Mouse (Mus musculus) kidney, adult 18-20 months (tissue): ENCODE measurements around the gene Trak1.

Experiments used
- DNase-seq: peaks from one replicate; pipeline ENCODE4 v3.0.0; 2021

Trak1 gene

DNA sequence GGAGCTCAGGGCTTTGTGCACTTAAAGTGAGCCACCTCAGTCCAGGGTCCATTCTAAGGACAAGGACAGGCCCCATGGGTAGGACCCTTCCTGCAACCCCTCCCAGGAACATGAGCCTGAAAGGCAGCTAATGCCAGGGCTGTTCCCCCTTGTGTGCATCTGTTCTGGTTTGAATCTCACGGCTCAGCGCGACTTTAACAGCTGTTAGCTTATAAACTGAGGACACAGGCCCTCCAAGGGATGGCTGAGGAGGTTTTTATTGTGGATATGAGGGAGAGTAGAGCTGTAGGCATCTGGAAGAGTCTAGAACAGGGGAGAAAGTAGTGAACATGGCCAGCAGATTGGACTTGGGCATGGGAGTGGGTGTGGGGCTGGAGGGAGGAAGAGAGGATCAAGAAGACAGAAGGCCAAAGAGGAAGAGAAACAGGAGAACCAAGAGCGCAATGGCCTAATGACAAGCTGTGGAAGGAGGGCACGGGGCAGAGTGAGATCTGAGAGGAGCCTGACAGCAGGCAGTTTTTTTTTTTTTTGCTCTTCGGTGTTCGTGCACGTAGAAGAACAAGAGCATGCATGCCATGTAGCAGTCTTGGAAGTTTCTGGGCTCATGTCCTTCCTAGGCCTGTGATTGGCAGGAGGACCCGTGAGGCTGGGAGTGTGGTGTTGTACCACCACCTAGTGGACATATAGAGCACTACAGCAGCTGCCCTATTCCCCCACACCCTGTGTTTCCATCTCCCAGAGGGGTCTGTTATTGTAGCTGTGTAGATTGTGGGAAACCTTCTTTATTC is 77.0 kb downstream of the Trak1 start:
- peak; percentile 64 for DNase-seq

DNA sequence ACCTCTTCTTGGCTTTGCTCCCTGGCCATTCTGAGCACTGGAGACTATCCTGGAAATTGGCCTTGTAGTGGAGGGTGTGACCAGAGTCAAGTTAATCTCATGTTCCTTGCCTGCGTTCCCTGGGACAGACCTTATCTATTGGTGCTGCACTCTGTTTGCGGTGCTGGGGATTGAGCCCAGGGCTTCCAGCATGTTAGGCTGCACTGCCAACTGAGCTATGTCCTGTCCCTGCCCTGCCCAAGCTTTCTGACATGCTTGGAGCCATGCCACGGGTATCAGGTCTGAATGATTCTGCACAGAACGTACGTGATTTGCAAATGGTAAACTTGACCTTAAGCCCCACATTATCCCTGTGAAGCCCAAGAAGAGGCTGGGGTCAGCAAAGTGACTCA is 77.6 kb downstream of the Trak1 start:
- no peak for DNase-seq

DNA sequence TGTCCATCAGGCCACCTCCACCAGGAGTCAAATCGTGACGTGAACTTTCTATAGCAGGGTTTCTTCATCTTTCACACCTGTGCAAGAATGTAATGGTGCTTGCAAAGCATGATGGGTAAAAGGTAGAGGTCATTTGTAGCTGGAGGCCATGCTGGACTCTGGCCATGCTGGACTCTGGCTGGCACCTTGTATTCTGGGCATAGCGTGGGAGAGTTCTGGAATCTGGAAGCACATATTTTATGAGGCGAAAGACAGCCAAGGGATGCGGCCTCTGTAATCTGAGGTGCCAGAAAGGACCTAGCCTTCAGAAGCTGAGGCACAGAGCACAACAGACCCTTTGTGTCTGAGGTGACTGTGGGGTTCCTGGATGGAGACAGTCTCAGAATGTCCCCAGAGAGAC is 78.8 kb downstream of the Trak1 start:
- peak; percentile 83 for DNase-seq

DNA sequence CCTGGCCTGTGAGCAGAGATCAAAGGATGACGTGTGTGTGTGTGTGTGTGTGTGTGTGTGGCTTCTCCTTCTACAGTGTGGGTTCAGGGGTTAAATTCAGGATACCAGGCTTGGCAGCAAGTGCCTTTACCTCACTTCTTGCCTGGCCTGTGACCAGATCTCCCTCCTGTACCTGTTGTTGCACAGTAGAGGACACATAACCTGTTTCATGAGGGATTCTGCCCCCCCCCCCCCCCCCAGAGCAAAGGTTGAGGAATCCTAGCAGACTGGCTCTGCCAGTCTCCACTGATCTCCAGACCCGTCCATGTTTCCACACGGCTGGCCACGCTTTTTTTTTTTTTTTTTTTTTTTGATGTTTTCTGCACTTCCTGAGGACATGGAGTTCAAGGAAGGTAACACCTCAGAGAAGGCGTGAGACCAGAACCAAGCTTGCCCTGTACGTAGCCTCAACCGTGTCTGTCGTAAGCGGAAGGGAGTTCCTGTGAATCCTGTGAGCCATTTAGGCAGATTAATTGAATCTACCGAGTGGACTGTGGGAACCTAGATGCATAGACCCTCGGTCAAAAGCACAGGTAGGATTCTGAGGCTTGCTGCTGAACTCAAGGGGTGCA is 83.1 kb downstream of the Trak1 start:
- peak; percentile 54 for DNase-seq

DNA sequence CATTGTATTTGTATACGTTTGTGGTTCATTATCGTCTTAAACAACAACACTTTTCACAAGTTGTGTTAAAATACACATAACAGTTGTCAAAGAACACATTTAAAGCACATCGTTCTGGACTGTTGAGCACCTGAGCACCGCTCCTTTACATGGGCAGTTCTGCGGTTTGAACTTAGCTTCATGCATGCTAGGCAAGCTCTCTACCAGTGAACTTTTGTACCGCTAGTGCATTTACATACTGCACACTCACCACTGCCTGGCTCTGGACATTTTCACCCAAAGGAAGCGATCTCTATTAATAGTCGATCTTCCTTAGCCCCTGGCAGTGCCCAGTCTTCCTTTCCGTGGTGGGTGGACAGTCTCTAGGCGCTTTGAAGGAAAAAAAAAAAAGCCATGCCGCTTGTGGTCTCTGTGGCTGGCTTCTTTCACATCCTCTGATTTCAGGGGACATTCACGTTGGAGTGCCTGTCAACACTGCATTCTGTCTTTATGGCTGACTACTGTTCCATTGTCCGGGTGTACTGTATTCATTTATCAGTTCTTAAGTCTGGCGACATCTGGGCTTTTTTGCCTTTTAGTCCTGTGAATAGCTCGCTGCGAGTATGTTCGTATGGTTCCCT is 84.5 kb downstream of the Trak1 start:
- no peak for DNase-seq

DNA sequence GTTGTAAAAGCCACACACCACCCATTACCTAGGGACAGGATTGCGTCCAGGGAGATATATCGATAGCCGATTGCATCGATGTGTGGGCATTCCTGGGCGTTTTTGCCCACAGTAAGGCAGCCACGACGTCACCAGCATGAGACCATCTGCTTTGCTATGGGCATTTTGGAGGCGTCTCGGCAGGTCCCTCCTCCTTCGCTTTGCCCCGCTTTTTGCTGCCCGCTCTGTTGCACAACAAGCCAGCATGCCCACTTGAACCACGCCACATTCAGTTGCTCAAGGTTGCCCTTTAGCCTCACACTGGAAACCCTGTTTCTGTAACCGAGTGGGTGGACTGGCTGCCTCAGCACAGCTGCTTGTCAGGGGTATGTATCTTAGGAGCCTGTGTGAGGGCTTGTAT is 85.3 kb downstream of the Trak1 start:
- DNase-seq: peak; percentile 68

DNA sequence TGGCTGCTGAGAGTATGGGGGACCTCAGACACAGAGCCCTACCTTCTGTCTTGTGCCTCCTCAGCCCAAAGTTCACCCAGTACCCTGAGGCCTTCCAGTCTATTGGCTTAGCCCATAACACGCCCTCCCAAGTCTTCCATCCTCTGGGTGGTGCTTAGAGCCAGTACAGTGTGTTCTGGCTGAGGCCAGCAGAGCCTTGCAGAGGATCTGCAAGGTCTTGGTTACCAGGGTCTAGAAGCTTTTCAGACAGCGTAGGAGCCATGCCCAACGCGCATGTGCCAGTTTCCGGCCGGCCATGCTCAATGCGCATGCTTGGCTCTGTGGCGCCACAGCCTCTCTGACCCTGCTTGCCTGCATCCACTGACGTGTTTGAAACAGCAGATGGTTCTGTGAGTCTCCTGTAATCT is 85.9 kb downstream of the Trak1 start:
- peak; percentile 73 for DNase-seq

DNA sequence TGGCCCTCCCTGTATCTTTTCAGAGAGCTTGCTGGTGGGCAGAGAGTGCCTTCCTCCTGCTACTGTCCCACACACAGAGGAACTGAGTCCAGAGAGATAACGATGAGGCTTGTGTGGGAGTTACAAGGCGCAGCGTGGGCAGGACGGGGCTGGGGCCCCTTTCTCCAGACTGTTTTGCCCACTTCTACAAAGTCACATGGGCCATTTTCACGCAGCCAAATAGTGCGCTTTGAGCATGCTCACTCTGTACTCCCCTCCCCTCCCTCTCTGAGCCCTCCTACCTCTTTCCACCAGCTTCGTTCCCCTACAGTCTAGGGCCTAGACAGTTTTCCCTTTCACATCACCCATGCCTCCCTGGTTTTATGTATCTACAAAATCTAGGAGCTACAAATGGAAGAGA is 87.3 kb downstream of the Trak1 start:
- DNase-seq: no peak

DNA sequence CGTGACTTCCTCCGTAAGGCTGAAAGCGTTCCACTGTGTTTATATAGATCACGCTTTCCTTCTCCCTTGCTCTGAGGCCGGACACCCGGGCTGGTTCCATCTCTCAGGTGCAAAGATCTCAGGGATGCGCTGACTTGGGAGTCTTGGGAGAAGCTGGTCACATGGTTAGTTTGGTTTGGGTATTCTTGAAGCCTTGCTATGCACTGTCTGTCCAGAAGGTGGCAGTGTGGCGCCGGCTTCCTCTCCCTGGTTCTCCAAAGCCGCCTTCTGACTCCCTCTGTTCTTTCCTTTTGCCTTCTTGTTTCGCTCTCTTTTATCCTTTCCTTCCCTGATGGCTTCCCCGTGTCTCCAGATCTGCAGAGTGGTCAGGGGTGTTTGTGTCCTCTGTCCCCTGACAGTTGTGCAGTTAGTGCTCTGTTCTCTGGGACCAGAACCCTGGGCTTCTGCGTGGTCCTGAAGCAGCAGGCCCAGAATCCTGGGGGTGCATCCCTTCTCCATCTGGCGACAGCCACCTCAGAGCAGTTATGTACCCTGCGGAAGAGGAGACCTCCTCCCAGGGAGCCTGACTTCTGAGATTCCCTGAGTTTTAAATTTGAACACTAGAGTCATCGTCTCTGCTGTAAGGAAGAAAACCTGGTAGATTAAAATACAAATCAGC is 87.9 kb downstream of the Trak1 start:
- peak; percentile 89 for DNase-seq

DNA sequence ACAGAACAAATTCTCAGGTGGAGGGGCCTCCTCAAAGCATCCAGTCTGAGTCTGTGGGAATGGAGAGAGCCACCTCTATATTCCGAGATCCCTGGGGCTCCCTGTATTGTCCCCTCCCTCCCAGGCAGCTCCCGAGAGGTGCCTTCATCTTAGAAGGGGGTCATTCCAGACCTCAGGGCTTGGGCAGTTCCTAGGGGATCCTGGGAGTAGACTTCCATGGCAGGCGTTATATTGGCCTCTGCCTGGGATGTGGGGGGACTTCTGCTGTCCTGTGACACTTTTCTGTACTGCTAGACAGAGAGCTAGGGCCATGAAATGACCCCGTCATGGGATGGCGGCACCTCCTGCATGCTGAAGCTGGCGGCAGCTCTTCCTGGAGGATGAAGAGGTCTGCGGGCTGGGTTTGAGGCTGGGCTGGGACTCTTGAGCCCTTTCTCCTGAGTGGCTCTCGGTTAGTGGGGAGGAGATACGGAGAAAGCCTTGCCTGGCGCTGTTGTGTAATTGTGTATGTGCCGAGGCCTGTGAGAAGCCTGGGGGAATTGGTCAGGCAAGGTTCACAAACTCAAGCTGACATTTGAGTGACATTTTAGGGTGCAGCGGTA is 88.5 kb downstream of the Trak1 start:
- no peak for DNase-seq

DNA sequence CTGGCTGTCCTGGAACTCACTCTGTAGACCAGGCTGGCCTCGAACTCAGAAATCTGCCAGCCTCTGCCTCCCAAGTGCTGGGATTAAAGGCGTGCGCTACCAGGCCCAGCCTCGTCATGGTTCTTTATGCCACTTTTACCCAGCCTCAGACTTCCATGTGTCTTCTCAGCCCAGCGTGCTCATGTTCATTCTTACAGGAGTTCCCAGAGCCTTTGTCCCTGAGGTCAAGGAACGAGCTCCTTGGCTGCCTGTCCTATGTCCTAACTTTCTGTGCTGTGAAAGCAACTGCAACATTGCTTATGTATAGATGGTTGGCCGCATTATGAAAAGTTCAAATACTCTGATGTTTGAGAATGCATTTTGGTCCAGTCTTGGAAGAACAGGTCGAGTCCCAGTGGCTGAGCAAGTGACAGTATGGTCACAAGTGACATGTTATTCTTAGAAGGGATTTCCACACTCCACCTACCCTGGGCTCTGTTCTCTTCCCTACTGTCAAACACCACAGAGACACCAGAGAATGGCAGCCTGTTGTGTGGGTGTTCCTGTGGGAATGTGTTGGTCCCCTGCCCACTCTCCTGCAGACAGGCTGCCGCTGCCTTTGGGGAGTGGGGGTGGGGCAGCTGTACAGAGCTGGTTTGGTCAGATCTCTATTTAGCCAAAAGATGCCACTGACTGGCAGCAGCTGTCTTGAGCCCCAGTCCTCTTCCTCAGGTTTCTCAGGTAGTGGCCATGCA is 90.4 kb downstream of the Trak1 start:
- DNase-seq: no peak

DNA sequence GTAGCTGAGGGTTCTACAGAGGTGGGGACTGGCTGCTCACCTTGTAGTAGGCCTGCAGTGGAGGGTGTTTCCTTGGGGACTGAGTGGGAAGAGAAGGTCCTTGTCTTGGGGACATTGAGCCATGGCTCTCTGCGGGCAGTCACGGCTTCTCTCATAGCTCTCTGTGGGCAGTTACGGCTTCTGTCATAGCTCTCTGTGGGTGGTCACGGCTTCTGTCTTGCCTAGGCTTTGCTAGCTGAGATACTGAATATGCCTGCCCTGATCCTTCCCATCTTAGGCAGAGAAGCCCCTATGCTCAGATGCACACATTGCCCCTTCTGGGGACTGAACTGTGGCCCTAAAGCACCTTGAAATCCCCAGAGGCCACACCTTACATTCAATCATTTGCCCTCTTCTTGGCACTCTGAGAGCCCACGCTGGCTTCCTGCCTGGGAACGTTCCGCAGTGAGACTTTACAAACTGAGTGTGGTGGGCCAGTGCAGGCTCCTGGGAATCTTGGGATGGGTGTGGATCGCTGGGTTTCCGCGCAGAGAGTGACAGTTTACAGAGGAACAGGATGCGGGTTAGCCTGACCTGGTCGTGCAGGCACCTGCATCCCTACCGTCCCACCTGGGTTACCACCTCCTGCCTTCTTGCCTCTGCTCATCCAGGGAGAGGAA is 91.1 kb downstream of the Trak1 start:
- no peak for DNase-seq

DNA sequence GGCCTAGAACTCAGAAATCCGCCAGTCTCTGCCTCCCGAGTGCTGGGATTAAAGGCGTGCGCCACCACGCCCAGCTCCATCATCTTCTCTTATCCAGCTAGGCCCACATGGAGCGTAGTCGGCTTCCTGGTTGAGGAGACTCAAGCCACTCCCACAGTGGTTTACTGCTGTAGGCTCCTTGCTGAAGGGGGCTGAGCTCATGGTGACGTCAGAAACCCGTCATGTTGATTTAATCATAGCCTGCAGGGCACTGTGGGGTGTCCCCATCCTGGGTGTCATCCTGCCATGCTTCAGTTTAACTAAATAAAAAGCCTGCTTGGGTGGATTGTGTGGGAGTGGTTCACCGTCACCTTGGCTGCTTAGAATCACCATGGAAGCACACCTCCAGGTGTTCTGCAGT is 92.0 kb downstream of the Trak1 start:
- no peak for DNase-seq

DNA sequence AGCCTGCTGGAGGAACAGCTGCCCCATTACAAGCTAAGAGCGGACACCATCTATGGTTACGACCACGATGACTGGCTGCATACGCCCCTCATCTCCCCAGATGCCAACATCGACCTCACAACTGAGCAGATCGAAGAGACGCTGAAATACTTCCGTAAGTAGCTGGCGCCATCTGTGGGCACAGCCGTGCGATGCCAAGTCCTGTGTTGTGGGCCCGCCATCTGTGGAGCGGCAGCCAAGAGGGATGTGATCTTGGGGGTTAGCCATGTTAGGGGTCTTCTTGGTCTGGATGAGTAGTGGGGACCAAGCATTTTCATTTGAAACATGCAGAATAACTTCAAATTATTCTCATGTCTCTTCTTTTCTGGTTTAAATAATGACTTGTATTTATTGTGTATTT is 94.6 kb downstream of the Trak1 start:
- DNase-seq: no peak

DNA sequence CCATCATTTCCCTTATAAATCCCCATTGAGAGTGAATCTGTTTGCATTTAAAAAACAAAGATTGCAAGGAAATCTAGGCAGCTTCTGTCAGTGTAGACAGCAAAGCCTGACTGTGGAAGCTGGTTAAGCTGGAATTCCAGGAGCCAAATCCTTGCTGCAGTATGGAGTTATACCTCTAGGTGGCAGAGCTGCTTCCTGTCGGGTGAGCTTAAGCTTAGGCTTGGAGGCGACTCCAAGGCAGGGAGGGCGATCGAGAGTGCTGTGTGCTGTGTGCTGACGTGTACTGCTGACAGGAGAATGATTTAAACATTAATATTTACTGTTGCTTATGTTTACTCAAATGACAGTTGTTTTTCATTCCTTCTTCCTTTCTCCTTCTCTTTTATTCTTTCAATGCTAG is 95.1 kb downstream of the Trak1 start:
- peak; percentile 80 for DNase-seq

DNA sequence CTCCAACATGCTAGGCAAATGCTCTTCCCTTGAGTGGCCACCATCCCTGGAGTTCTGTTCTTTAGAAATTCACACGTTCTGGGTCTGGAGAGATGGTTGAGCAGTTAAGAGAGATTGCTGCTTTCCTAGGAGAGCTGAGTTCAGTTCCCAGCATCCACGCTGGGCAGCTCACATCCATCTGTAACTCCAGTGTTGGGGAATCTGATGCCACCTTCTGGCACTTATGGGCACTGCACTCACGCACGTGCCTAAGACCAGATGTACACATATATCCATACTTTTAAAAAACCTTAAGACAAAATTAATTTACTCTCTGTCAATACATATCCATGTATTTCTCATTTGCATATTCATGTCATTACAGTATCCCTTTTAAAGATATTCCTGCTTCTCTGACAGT is 95.8 kb downstream of the Trak1 start:
- no peak for DNase-seq

DNA sequence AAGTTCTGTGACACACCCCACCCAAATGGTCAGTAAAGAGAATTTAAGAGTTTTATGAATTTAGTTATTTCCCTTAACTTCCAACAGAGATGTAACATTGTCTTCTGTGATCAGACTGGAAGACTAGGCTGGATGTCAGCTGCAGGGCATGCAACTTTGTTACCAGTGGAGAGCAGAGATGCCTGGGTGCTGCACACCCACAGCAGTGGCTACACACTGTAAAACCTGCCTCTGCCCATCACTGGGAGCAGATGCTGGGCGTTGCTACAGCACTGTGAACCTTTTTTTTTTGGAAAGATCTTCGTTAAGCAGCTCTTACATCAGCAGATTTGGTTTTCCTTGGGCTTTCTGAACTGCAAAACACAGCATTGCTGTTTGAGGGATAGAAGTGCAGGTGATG is 97.6 kb downstream of the Trak1 start:
- no peak for DNase-seq

DNA sequence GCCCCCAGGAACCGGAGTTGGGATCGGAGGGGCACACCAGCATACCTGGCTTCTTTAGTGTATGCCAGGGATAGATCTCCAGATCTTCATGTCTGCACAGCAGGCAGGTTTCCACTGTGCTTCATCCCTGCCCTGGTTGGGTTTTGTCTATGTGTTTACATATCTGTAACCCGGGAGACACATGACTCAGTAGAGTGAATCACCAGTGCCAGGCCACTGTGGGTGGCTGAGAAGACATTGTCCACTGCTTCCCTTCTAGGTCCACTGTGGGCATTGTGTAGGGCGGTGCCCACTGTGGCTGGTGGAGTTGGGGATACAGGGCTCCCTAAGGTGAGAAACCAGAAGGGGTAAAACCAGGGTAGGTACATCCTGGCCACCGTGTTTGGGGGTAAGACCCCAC is 98.5 kb downstream of the Trak1 start:
- no peak for DNase-seq

DNA sequence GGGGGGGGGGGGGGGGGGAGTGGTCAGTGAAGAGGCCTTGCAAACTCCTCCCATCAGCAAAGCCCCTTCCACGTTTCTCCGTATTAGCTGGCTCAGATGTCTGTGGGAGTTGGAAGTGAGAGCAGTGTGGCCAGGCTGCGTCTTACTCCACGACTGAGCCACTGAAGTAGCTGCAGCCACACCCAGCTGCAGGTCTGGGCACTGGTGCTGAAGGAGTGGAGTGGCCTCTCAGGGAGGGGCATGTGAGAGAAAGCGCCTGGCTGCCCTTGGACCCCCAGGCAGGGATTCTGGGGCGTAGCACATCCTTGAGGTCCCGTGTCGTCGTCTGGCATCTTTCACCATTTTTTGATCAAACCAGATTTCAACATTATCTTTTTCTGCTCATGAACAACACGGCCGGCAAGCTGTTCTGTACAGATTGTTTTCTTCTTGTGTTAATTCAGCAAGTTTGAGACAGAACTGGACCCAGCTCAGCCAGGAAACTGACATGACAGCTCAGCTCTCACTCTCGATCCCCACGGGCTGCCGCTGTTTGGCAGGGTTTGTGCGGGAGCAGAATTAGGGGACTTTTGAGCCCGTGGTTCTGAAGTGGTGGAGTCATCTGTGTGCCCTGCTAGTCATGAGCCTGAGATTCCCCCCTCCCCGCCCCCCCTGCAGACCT is 100.9 kb downstream of the Trak1 start:
- no peak for DNase-seq

DNA sequence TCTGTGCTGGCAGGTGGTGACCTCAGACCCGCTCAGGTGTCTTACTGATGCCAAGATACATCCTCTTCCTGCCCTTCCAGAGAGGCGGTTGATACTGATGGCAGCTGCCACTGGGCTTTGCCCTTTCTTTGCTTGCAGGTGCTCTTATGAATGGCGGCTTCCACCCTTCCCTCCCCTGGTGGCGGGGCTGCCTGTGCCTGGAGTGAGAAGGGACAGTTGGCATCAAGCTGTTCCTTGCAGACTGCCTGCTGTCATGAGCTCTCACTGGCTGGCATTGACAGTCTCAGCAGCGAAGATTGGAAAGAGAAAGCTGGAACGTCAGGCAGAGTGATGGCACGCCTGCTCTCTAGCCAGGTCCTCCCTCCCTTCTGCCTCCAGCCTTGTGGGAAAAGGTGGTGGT is 101.5 kb downstream of the Trak1 start:
- DNase-seq: no peak

DNA sequence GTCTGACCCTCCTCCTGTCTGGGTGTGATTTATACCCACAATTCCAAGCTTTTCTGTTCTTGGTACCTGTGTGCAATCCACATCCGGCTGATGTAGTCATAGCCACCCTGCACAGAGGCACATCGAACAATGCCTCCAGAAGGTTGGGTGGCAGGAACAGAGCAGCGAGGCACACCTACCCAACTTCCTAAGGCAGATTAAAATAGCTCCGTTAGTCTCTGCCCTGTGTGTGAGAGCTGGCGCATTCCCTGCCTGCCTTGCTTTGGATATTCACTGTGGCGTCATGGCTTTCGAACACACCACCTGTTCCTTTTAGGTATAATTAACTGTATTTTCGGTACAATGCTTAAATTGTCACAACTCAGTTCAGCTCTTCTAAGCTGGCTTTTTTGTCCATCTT is 103.3 kb downstream of the Trak1 start:
- DNase-seq: no peak
